Mouse (Mus musculus): ENCODE measurements around the gene Pdx1. TPM values are rescaled to one million over a fixed set of nuclear protein-coding genes. Genes with fewer than 3 reads are reported as not detected.
A peak's percentile ranks its signal among the peaks of the same experiment; 100 is the strongest.

Pdx1 gene
- polyA plus RNA-seq, 1 experiment = not detected

GRCm38 (mm10) chr5:147276701-147277546 is 7.2 kb downstream of the Pdx1 start:
- Histone ChIP-seq H3K4me1 (ENCODE audit: control insufficient read depth, insufficient read depth, low read length) (no peaks in the 10 kb centered on the region), H3K4me3 (ENCODE audit: insufficient read depth, low read depth, low read length) (no peak overlapping the region), H3K27ac (ENCODE audit: insufficient read depth, low read depth, low read length) (no peak overlapping the region)
- TF ChIP-seq POLR2A (IDR thresholded peaks at IDR 0.05; ENCODE audit: insufficient read depth, low read depth, low read length) = no peak
- no peak for TF ChIP-seq CTCF (IDR thresholded peaks at IDR 0.05; ENCODE audit: insufficient read depth, low read depth, low read length)
- 1% methylated on average over 18 of the region's 18 CpGs for WGBS

- no peak for TF ChIP-seq POLR2A (IDR thresholded peaks at IDR 0.05; ENCODE audit: insufficient read depth, low read depth, low read length)
- TF ChIP-seq CTCF (IDR thresholded peaks at IDR 0.05; ENCODE audit: insufficient read depth, low read depth, low read length) = no peak
- WGBS = under 1% methylated on average over 13 of the region's 13 CpGs
- no peak overlapping the region for H3K4me3 ChIP-seq (ENCODE audit: insufficient read depth, low read depth, low read length)
Observed at GRCm38 (mm10) chr5:147277547-147277925, 7.8 kb downstream of the Pdx1 start.

GRCm38 (mm10) chr5:147284365-147284764 is 14.6 kb downstream of the Pdx1 start:
- 77% methylated on average over 4 of the region's 4 CpGs for WGBS
- Histone ChIP-seq H3K4me1 (ENCODE audit: control insufficient read depth, insufficient read depth, low read length) (no peaks in the 10 kb centered on the region), H3K4me3 (ENCODE audit: insufficient read depth, low read depth, low read length) (no peak overlapping the region), H3K27ac (ENCODE audit: insufficient read depth, low read depth, low read length) (no peak overlapping the region)
- no peak for TF ChIP-seq CTCF (IDR thresholded peaks at IDR 0.05; ENCODE audit: insufficient read depth, low read depth, low read length)
- TF ChIP-seq POLR2A (IDR thresholded peaks at IDR 0.05; ENCODE audit: insufficient read depth, low read depth, low read length) = no peak

More at GRCm38 (mm10) chr5:147277547-147277925, 7.8 kb downstream of the Pdx1 start:
- H3K27ac ChIP-seq (ENCODE audit: insufficient read depth, low read depth, low read length) = no peak overlapping the region
- H3K4me1 ChIP-seq (ENCODE audit: control insufficient read depth, insufficient read depth, low read length) = no peaks in the 10 kb centered on the region

GRCm38 (mm10) chr5:147291764-147292505 is 22.2 kb downstream of the Pdx1 start:
- Histone ChIP-seq H3K4me3 (ENCODE audit: insufficient read depth, low read depth, low read length) (no peak overlapping the region), H3K4me1 (ENCODE audit: control insufficient read depth, insufficient read depth, low read length) (no peaks in the 10 kb centered on the region), H3K27ac (ENCODE audit: insufficient read depth, low read depth, low read length) (no peak overlapping the region)
- 41% methylated on average over 16 of the region's 16 CpGs for WGBS
- TF ChIP-seq CTCF (IDR thresholded peaks at IDR 0.05; ENCODE audit: insufficient read depth, low read depth, low read length) = no peak
- no peak for TF ChIP-seq POLR2A (IDR thresholded peaks at IDR 0.05; ENCODE audit: insufficient read depth, low read depth, low read length)

- Histone ChIP-seq H3K27ac (ENCODE audit: insufficient read depth, low read depth, low read length) (no peak overlapping the region), H3K4me3 (ENCODE audit: insufficient read depth, low read depth, low read length) (no peak overlapping the region), H3K4me1 (ENCODE audit: control insufficient read depth, insufficient read depth, low read length) (no peaks in the 10 kb centered on the region)
- TF ChIP-seq CTCF (IDR thresholded peaks at IDR 0.05; ENCODE audit: insufficient read depth, low read depth, low read length) = no peak
- no peak for TF ChIP-seq POLR2A (IDR thresholded peaks at IDR 0.05; ENCODE audit: insufficient read depth, low read depth, low read length)
- WGBS = 47% methylated on average over 13 of the region's 13 CpGs
Observed at GRCm38 (mm10) chr5:147292506-147293120, 22.9 kb downstream of the Pdx1 start.

- TF ChIP-seq POLR2A (IDR thresholded peaks at IDR 0.05; ENCODE audit: insufficient read depth, low read depth, low read length) (no peak), CTCF (IDR thresholded peaks at IDR 0.05; ENCODE audit: insufficient read depth, low read depth, low read length) (peak; percentile 82)
- Histone ChIP-seq H3K4me3 (ENCODE audit: insufficient read depth, low read depth, low read length) (no peak overlapping the region), H3K27ac (ENCODE audit: insufficient read depth, low read depth, low read length) (no peak overlapping the region), H3K4me1 (ENCODE audit: control insufficient read depth, insufficient read depth, low read length) (no peaks in the 10 kb centered on the region)
- WGBS = 19% methylated on average over 18 of the region's 18 CpGs
Observed at GRCm38 (mm10) chr5:147293127-147293910, 23.6 kb downstream of the Pdx1 start.

- 13% methylated on average over 20 of the region's 20 CpGs for WGBS
- H3K4me3 ChIP-seq (ENCODE audit: insufficient read depth, low read depth, low read length) = no peak overlapping the region
- peak; percentile 26; the same call in 1 of the 2 replicates for TF ChIP-seq CTCF (IDR thresholded peaks at IDR 0.05; ENCODE audit: insufficient read depth, low read depth, low read length)
- TF ChIP-seq POLR2A (IDR thresholded peaks at IDR 0.05; ENCODE audit: insufficient read depth, low read depth, low read length) = no peak
Observed at GRCm38 (mm10) chr5:147294121-147294520, 24.4 kb downstream of the Pdx1 start.

GRCm38 (mm10) chr5:147297249-147297648 is 27.5 kb downstream of the Pdx1 start:
- H3K27ac ChIP-seq (ENCODE audit: insufficient read depth, low read depth, low read length) = no peak overlapping the region
- TF ChIP-seq POLR2A (IDR thresholded peaks at IDR 0.05; ENCODE audit: insufficient read depth, low read depth, low read length) (no peak), CTCF (IDR thresholded peaks at IDR 0.05; ENCODE audit: insufficient read depth, low read depth, low read length) (no peak)
- H3K4me3 ChIP-seq (ENCODE audit: insufficient read depth, low read depth, low read length) = no peak overlapping the region
- no peaks in the 10 kb centered on the region for H3K4me1 ChIP-seq (ENCODE audit: control insufficient read depth, insufficient read depth, low read length)
- 53% methylated on average over 5 of the region's 5 CpGs for WGBS

More at GRCm38 (mm10) chr5:147294121-147294520, 24.4 kb downstream of the Pdx1 start:
- Histone ChIP-seq H3K27ac (ENCODE audit: insufficient read depth, low read depth, low read length) (no peak overlapping the region), H3K4me1 (ENCODE audit: control insufficient read depth, insufficient read depth, low read length) (no peaks in the 10 kb centered on the region)
